Mouse (Mus musculus): Measurements from ENCODE around the gene Tm9sf4. TPM values are rescaled to one million over a fixed set of nuclear protein-coding genes. Genes with fewer than 3 reads are reported as not detected.
A peak's percentile ranks its signal among the peaks of the same experiment; 100 is the strongest.

The Tm9sf4 gene
- polyA plus RNA-seq, 1 experiment from 2014 or later: 88.1 TPM

GRCm38 (mm10) chr2:153228523-153228922, 67.4 kb downstream of the Tm9sf4 start:
- no peaks in the 10 kb centered on the region for H3K27me3 ChIP-seq (ENCODE audit: control insufficient read depth, insufficient read depth, low read length)
- WGBS: 88% methylated on average over 5 of the region's 5 CpGs
- ATAC-seq (ENCODE audit: low read depth): no peak
- no peaks in the 10 kb centered on the region for H3K9me3 ChIP-seq (ENCODE audit: control insufficient read depth, low read length)
- peaks cover 42% of the 10 kb centered on the region for H3K36me3 ChIP-seq (ENCODE audit: control insufficient read depth, insufficient read depth, low read length)
- no peak overlapping the region for H3K27ac ChIP-seq (ENCODE audit: low read depth, low read length)
- no peak overlapping the region for H3K9ac ChIP-seq (replicated peaks; ENCODE audit: low read depth, low read length)
- H3K4me3 ChIP-seq (ENCODE audit: low read depth, low read length): no peak overlapping the region
- no peak overlapping the region for H3K4me2 ChIP-seq (ENCODE audit: low read depth, low read length)
- peaks cover 9% of the 10 kb centered on the region; the same call in 1 of the 2 replicates for H3K4me1 ChIP-seq (ENCODE audit: control insufficient read depth, insufficient read depth, low read length)

GRCm38 (mm10) chr2:153237193-153237592, 76.1 kb downstream of the Tm9sf4 start:
- Histone ChIP-seq H3K4me2 (ENCODE audit: low read depth, low read length) (no peak overlapping the region), H3K36me3 (ENCODE audit: control insufficient read depth, insufficient read depth, low read length) (peaks cover 24% of the 10 kb centered on the region; the same call in 1 of the 2 replicates), H3K27me3 (ENCODE audit: control insufficient read depth, insufficient read depth, low read length) (no peaks in the 10 kb centered on the region), H3K4me1 (ENCODE audit: control insufficient read depth, insufficient read depth, low read length) (peaks cover 30% of the 10 kb centered on the region), H3K9ac (replicated peaks; ENCODE audit: low read depth, low read length) (no peak overlapping the region), H3K27ac (ENCODE audit: low read depth, low read length) (no peak overlapping the region), H3K4me3 (ENCODE audit: low read depth, low read length) (no peak overlapping the region), H3K9me3 (ENCODE audit: control insufficient read depth, low read length) (no peaks in the 10 kb centered on the region)
- WGBS: 67% methylated on average over 4 of the region's 4 CpGs
- ATAC-seq (ENCODE audit: low read depth): no peak

DNA sequence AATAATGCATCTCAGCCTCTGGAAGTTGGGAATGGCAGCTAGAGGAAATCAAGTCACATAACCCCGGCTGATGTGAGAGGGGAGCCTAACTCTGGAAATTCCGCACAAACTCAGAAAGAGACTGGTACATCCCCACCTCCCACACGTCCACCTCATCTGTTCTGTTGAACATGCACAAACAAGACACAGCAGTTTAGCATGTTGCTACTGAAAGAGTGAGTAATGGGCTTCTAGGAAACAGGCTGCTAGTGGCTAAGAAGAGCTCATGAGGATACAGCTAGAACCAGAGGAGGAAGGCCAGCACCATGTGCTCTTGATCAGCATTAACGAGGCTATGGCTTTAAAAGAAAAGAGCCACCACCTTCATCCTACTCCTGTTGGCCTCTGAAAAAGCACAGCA, 76.8 kb downstream of the Tm9sf4 start:
- WGBS: 79% methylated on average over 4 of the region's 4 CpGs
- no peak overlapping the region for H3K4me3 ChIP-seq (ENCODE audit: low read depth, low read length)
- H3K27ac ChIP-seq (ENCODE audit: low read depth, low read length): no peak overlapping the region
- no peak overlapping the region for H3K9ac ChIP-seq (replicated peaks; ENCODE audit: low read depth, low read length)
- H3K36me3 ChIP-seq (ENCODE audit: control insufficient read depth, insufficient read depth, low read length): peaks cover 20% of the 10 kb centered on the region; the same call in 1 of the 2 replicates
- no peak for ATAC-seq (ENCODE audit: low read depth)
- H3K4me1 ChIP-seq (ENCODE audit: control insufficient read depth, insufficient read depth, low read length): peaks cover 36% of the 10 kb centered on the region
- no peaks in the 10 kb centered on the region for H3K9me3 ChIP-seq (ENCODE audit: control insufficient read depth, low read length)
- peak overlapping the region; percentile 6; the same call in 1 of the 2 replicates for H3K4me2 ChIP-seq (ENCODE audit: low read depth, low read length)
- H3K27me3 ChIP-seq (ENCODE audit: control insufficient read depth, insufficient read depth, low read length): no peaks in the 10 kb centered on the region

- Histone ChIP-seq H3K4me1 (ENCODE audit: control insufficient read depth, insufficient read depth, low read length) (peaks cover 37% of the 10 kb centered on the region), H3K27me3 (ENCODE audit: control insufficient read depth, insufficient read depth, low read length) (no peaks in the 10 kb centered on the region), H3K36me3 (ENCODE audit: control insufficient read depth, insufficient read depth, low read length) (peaks cover 17% of the 10 kb centered on the region; the same call in 1 of the 2 replicates), H3K9me3 (ENCODE audit: control insufficient read depth, low read length) (no peaks in the 10 kb centered on the region), H3K9ac (replicated peaks; ENCODE audit: low read depth, low read length) (no peak overlapping the region), H3K4me3 (ENCODE audit: low read depth, low read length) (no peak overlapping the region), H3K27ac (ENCODE audit: low read depth, low read length) (no peak overlapping the region), H3K4me2 (ENCODE audit: low read depth, low read length) (no peak overlapping the region)
- ATAC-seq (ENCODE audit: low read depth): no peak
- WGBS: 91% methylated on average over 2 of the region's 2 CpGs
Observed at GRCm38 (mm10) chr2:153238406-153238805, 77.3 kb downstream of the Tm9sf4 start.

DNA sequence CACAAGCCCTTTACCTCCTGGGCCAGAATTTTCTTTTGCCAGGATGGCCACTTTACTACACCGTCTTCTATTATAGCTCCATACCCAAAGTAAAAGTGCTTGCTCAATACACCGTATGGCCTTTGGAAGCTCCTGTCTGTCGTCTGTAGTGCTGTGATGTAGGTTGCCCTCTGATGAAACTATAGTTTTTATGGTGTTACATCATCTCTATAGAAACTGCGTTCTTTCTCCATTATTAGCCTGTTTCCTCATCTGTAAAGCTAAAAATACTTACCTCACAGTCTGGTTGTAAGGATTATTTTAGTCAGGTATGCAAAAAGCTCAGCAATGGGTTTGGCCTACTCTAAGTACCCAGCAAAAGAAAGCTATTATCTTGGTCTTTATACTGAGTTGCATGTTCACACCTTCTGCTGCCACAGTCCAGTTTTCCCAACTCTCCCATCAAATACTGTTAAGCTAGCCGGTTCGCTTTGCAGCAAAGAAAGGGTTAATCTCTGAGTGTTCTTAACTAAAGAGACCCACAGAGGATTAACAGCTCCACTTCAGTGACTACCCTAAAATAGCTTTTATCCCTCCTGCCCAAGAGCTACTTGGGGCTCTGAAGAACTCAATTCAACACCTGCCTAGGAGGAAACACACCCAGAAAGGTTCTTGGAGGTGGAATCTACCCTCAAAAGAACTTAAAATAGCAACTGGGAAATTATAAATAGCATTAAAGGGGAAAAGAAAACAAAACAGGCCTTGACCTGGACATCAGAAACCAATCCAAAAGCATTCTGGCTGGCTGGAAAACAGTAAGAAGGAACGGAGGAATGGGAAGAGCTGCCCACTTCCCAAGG, 78.1 kb downstream of the Tm9sf4 start:
- Histone ChIP-seq H3K36me3 (ENCODE audit: control insufficient read depth, insufficient read depth, low read length) (peaks cover 15% of the 10 kb centered on the region; the same call in 1 of the 2 replicates), H3K4me1 (ENCODE audit: control insufficient read depth, insufficient read depth, low read length) (peaks cover 37% of the 10 kb centered on the region)

DNA sequence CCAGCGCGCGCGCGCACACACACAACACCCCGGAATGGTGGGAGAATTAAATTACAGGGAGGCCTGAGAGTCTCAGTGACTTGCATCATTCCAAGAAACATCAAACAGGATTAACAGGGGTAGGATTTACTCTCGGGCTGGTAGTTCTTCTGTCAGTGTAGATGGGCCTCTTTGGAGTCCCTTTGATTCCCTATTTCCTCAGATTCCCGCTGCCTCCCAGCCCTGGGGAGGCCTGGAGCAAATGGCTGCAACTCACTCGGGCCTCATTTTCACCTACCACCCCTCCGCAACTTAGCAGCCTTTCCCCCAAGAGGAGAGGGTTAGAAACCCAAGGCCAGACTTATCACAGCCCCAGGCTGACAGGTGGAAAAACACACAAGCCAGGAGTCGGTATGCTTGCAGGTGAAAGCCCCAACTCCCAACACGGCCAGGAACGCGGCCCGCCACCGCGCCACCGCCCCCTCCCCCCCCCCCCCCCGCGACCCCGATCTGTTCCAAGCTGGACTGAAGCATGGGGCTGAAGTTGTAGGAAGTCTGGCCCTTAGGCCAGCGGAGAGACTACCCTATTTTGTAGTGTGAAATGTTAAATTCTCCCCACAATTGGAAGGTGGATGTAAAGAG, 78.9 kb downstream of the Tm9sf4 start:
- Histone ChIP-seq H3K9ac (replicated peaks; ENCODE audit: low read depth, low read length) (peak overlapping the region; percentile 99), H3K27me3 (ENCODE audit: control insufficient read depth, insufficient read depth, low read length) (no peaks in the 10 kb centered on the region), H3K9me3 (ENCODE audit: control insufficient read depth, low read length) (no peaks in the 10 kb centered on the region), H3K27ac (ENCODE audit: low read depth, low read length) (no peak overlapping the region; the same call in 1 of the 2 replicates), H3K4me3 (ENCODE audit: low read depth, low read length) (peak overlapping the region; percentile 98), H3K4me1 (ENCODE audit: control insufficient read depth, insufficient read depth, low read length) (peaks cover 37% of the 10 kb centered on the region), H3K36me3 (ENCODE audit: control insufficient read depth, insufficient read depth, low read length) (peaks cover 8% of the 10 kb centered on the region; the same call in 1 of the 2 replicates), H3K4me2 (ENCODE audit: low read depth, low read length) (peak overlapping the region; percentile 85)
- 7% methylated on average over 20 of the region's 22 CpGs for WGBS
- ATAC-seq (ENCODE audit: low read depth): no peak

More for the DNA sequence above, 78.1 kb downstream of the Tm9sf4 start:
- H3K27ac ChIP-seq (ENCODE audit: low read depth, low read length): no peak overlapping the region; the same call in 1 of the 2 replicates
- no peak for ATAC-seq (ENCODE audit: low read depth)
- peak overlapping the region; percentile 98 for H3K4me3 ChIP-seq (ENCODE audit: low read depth, low read length)
- H3K27me3 ChIP-seq (ENCODE audit: control insufficient read depth, insufficient read depth, low read length): no peaks in the 10 kb centered on the region
- WGBS: 68% methylated on average over 7 of the region's 7 CpGs
- peak overlapping the region; percentile 99 for H3K9ac ChIP-seq (replicated peaks; ENCODE audit: low read depth, low read length)
- H3K9me3 ChIP-seq (ENCODE audit: control insufficient read depth, low read length): no peaks in the 10 kb centered on the region
- peak overlapping the region; percentile 85 for H3K4me2 ChIP-seq (ENCODE audit: low read depth, low read length)

DNA sequence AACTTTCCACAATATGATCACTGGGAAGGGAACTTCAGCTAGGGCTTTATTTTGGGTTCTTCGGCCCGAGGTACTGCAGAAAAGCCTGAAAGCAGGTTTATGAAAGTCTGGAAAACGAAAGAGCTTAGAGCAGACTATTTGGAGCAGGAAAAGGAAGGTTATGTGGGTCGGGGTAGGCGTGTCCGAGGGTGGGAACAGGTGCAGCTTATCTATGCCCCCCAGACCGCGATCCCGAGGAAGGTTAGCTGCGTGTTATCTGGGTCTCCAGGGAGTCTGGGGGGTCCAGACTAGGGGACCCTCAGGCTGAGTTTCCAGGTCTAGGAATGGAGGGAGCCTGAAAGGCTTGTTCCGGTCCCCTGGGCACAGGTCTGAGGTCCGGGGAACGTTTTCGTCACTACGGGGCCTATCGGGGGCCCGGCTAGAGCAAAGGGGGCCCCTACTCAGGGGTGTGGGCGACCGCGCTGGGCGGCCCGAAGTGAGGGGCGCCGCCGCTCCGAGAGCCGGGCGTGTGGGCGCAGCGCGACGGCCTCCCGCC, 79.7 kb downstream of the Tm9sf4 start:
- H3K36me3 ChIP-seq (ENCODE audit: control insufficient read depth, insufficient read depth, low read length): peaks cover 2% of the 10 kb centered on the region; the same call in 1 of the 2 replicates
- peaks cover 37% of the 10 kb centered on the region for H3K4me1 ChIP-seq (ENCODE audit: control insufficient read depth, insufficient read depth, low read length)
- ATAC-seq (ENCODE audit: low read depth): peak; percentile 72
- under 1% methylated on average over 18 of the region's 33 CpGs for WGBS
- H3K4me2 ChIP-seq (ENCODE audit: low read depth, low read length): peak overlapping the region; percentile 85
- no peaks in the 10 kb centered on the region for H3K9me3 ChIP-seq (ENCODE audit: control insufficient read depth, low read length)
- H3K9ac ChIP-seq (replicated peaks; ENCODE audit: low read depth, low read length): peak overlapping the region; percentile 99
- no peaks in the 10 kb centered on the region for H3K27me3 ChIP-seq (ENCODE audit: control insufficient read depth, insufficient read depth, low read length)
- H3K4me3 ChIP-seq (ENCODE audit: low read depth, low read length): peak overlapping the region; percentile 98
- H3K27ac ChIP-seq (ENCODE audit: low read depth, low read length): peak overlapping the region; percentile 88

DNA sequence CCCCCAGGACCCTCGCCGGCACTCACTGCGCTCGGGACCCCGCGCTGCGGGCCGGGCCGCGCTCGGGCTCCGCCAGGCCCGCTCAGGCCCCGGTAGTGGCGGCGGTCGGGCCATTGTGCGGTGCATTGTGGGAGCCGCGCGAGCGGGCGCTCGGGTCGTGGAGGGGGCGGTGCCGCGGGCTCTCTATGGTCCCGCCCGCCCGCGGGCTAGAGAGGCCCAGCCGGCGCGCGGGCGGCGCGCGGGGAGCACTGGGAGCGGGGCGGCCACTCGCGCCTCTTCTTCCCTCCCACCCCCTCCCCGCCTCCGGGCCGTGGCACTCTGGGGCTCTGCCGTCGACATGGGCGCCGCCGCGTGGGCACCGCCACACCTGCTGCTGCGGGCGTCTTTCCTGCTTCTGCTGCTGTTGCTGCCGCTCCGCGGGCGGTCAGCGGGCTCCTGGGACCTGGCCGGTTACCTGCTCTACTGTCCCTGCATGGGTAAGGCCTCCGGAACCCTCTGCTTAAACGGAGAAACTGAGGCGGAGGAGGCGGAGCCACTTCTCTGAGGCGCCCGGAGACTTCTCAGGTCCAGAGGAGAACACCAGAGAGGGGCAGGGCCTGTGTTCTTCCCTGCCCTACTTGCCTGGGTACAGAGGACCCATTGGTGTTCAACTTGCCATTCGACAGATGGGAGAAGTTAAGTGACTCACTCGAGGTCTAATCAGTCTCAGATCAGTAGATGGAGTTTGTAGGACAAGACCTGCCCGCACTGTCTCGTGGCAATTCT, 80.3 kb downstream of the Tm9sf4 start, which contains the start of the genes Plagl2 and Pofut1:
Gene Plagl2, minus strand, starts transcription at position 177 of the 765 bp plus-strand sequence.
Gene Pofut1, plus strand, starts transcription at position 284 of the 765 bp plus-strand sequence.
- H3K4me1 ChIP-seq (ENCODE audit: control insufficient read depth, insufficient read depth, low read length): peaks cover 37% of the 10 kb centered on the region
- no peaks in the 10 kb centered on the region for H3K36me3 ChIP-seq (ENCODE audit: control insufficient read depth, insufficient read depth, low read length)
- H3K27me3 ChIP-seq (ENCODE audit: control insufficient read depth, insufficient read depth, low read length): no peaks in the 10 kb centered on the region
- H3K27ac ChIP-seq (ENCODE audit: low read depth, low read length): peak within 1 kb of the TSS; percentile 88
- H3K9ac ChIP-seq (replicated peaks; ENCODE audit: low read depth, low read length): peak within 1 kb of the TSS; percentile 99
- WGBS: under 1% methylated on average over 24 of the region's 72 CpGs
- no peaks in the 10 kb centered on the region for H3K9me3 ChIP-seq (ENCODE audit: control insufficient read depth, low read length)
- ATAC-seq (ENCODE audit: low read depth): peak; percentile 97
- peak within 1 kb of the TSS; percentile 98 for H3K4me3 ChIP-seq (ENCODE audit: low read depth, low read length)
- peak within 1 kb of the TSS; percentile 85 for H3K4me2 ChIP-seq (ENCODE audit: low read depth, low read length)
